Mouse (Mus musculus) myocyte (in vitro differentiated cells): ENCODE measurements around the gene Tssk4.

Experiments
- E2F4 ChIP-seq: IDR thresholded peaks from one replicate; pipeline ENCODE4 v1.6.1; 2011; ENCODE audit warnings: mild to moderate bottlenecking, control low read depth, moderate library complexity; ENCODE audit not compliant: insufficient read depth
- MYOG ChIP-seq, 3 experiments: IDR thresholded peaks; one replicate each; pipeline ENCODE4 v1.6.1; 2011; ENCODE audit warnings: control low read depth in 2 of 3, low read depth in 2 of 3, mild to moderate bottlenecking in 2 of 3; ENCODE audit not compliant: insufficient read length in 2 of 3, control insufficient read depth in 1 of 3, insufficient read depth in 1 of 3
- POLR2A ChIP-seq: IDR thresholded peaks from one replicate; pipeline ENCODE4 v1.6.1; 2011; ENCODE audit warnings: low read depth, mild to moderate bottlenecking, control low read depth, moderate library complexity; ENCODE audit not compliant: insufficient read length
- REST ChIP-seq: IDR thresholded peaks from one replicate; pipeline ENCODE4 v1.6.1; 2011; ENCODE audit warnings: mild to moderate bottlenecking, control low read depth, moderate library complexity; ENCODE audit not compliant: insufficient read depth, insufficient read length
- TCF12 ChIP-seq: IDR thresholded peaks from one replicate; pipeline ENCODE4 v1.6.1; 2011; ENCODE audit warnings: mild to moderate bottlenecking, control low read depth; ENCODE audit not compliant: poor library complexity, insufficient read depth, severe bottlenecking
- TCF3 ChIP-seq: IDR thresholded peaks from one replicate; pipeline ENCODE4 v1.6.1; 2011; ENCODE audit warnings: low read depth, control low read depth; ENCODE audit not compliant: insufficient read length
- USF1 ChIP-seq: IDR thresholded peaks from one replicate; pipeline ENCODE4 v1.6.1; 2011; ENCODE audit warnings: low read depth, mild to moderate bottlenecking, control low read depth, moderate library complexity

DNA sequence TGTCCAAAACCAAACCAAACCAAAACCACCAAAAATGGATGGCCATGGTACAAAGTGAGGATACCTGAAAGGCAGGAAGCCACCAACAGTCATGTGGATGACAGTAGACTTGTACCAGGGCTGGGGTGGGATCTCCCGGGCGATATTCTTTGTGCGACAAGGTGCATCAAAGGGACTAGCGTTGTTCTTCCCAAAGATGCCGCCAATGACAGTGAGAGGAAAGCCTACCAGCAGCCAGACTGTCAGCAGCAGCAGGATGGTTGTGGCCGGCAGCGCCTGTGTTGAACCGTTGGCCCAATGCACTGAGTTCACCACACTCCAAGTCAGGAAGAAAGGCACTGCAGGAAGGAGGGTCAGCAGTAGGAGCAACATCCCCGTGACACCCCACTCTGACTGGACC is 12.2 kb upstream of the Tssk4 start, which contains the start of gene Gm49378:
- TF ChIP-seq POLR2A (no peak), E2F4 (no peak), TCF3 (no peak), USF1 (no peak), MYOG (IDR thresholded peaks at IDR 0.05; ENCODE audit: control insufficient read depth in 1 of 3, insufficient read depth in 1 of 3, insufficient read length in 2 of 3, low read depth in 2 of 3) (no peak), TCF12 (no peak), REST (no peak)
